Mouse (Mus musculus) c-Kit-positive CD71-negative TER-119-negative erythroid progenitor cells, embryonic 14.5 days (primary cell): ENCODE measurements around the gene Phgdh.

ENCODE experiments used
- DNase-seq: peaks from one replicate; pipeline ENCODE4 v3.0.0-alpha.2; 2013; ENCODE audit warnings: low read depth

Gene Phgdh

DNA sequence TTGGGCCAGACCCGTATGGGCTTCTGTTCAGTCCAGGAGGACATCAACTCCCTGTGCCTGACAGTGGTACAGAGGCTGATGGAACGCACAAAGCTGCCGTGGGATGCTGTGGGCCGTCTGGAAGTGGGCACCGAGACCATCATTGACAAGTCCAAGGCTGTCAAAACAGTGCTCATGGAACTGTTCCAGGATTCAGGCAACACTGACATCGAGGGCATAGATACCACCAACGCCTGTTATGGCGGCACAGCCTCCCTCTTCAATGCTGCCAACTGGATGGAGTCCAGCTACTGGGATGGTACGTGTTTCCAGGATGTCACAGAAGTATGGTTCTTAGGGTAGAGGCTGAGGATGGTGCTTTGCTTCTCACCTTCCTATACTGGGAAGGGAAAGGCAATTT is 48.7 kb downstream of the Phgdh start:
- no peak for DNase-seq

DNA sequence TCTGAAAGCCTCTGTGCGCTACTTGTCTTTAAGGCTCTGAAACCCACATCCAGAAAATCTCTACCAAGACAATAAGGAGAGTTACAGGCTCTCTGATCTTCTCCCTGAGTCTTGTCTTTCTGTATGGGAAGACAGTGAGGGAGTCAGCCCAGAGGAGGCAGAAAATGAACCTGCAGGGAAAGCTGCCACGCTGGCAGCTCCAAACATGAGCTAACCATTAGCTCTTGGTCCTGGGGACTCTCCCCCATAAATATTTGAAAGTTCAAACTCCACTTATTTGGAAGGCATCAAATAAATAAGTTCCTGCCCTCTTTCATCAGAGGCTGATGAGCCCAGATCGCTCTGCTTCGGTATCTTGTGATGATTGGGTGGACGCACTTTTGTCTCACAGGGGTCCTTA is 56.6 kb downstream of the Phgdh start:
- DNase-seq, result no peak

DNA sequence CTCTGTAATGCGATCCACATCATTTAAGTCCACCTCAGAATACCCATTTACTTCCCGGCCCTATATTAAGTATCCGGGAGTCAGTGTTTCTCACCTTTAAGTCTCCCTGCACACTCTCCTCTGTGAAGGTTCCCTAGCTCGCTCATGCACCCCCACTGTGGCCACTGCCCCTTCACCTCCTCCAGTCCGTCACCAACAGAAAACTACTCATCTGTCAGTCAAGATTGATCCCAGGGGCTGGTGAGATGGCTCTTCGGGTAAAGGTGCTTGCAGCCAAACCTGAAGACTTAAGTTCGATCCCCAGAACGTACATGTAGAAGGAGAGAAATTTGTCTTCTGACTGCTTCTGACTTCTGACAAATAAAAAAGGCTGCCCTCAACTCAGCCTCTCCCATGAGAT is 57.4 kb downstream of the Phgdh start:
- no peak for DNase-seq

DNA sequence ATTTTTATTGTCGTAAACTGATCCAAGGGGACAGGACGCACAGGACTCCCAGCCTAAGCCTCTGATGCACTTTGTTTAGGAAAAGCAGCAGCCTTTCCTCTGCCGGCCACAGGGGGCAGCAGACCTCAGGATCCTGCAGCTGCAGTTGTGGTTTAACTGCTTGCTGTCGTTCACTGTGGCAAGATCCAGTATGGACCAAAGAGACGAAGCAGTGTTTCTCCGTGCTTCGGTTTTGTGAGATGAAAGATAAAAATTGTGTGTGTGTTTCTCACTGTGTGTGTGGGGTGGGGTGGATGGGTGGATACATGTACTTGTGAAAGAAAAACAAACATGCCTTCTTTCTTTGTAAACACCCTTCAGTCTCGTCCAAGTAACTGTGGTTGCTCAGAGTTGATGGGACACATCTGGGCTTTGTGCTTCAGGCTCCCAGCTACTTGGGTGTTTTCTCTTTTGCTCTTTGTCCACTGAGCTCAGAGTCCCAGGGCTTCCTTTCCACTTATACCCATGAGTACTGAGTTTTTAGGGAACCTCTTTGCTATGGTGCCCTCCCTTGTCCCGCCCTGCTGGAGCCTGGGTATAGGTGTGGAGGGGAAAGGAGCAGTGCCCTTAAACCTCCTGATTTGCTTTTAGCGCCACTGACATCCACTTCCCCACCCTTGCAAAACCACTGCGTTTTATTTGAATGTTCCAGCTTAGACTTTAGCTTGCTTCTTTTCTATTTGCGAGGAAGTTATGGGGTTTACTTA is 58.7 kb downstream of the Phgdh start:
- DNase-seq, result peak; percentile 31

DNA sequence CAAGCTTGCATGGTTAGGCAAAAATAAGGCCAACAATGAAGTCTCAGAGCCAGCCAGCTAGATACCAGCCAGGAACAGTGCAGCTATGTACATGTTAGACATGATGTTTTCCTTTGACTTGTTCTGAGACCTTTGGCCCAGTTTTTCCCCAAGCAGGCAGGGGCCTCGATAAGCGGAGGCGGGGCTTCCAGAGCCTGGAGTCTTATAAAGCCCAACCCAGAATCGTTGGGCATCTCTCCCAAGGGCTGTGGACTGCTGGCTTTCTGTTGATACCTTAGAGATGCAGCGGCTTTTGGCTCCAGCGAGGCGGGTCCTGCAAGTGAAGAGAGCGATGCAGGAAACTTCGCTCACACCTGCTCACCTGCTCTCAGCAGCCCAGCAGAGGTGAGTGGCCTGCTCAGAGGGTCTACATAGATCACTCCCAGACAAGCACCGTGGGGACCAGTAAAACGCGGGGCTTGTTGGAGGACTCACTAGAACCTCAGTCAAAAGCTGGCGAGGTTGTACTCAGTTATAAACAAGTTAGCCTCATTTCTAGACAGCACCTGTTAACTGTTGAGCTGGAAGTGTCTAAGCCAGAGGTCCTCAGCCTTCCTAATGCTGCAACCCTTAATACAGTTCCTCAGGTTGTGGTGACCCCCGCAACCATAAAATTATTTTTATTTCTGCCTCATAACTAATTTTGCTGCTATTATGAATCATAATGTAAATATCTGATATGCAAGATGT is 59.4 kb downstream of the Phgdh start, which contains the start of gene Hmgcs2:
Gene Hmgcs2, plus strand, starts transcription at position 232 of the 729 bp plus-strand sequence.
- no peak for DNase-seq

DNA sequence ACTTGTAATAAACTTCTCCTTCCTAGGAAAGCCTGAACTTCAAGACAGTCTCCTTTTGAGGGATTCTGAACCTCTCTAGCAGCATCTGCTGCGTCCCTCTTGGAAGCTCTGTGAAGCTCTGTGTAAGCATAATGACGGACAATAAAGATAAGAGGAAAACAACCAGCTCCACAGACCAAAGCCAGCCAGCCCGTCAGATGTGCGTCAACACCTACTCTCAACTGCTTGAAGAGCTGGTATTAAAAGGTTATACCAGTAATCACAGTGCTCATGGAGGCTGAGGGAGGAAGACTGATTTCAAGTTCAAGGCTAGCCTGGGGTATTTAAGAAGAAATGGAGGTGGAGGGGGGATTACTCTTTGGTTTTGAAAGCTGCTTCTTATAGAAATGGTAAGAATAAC is 60.1 kb downstream of the Phgdh start:
- no peak for DNase-seq

DNA sequence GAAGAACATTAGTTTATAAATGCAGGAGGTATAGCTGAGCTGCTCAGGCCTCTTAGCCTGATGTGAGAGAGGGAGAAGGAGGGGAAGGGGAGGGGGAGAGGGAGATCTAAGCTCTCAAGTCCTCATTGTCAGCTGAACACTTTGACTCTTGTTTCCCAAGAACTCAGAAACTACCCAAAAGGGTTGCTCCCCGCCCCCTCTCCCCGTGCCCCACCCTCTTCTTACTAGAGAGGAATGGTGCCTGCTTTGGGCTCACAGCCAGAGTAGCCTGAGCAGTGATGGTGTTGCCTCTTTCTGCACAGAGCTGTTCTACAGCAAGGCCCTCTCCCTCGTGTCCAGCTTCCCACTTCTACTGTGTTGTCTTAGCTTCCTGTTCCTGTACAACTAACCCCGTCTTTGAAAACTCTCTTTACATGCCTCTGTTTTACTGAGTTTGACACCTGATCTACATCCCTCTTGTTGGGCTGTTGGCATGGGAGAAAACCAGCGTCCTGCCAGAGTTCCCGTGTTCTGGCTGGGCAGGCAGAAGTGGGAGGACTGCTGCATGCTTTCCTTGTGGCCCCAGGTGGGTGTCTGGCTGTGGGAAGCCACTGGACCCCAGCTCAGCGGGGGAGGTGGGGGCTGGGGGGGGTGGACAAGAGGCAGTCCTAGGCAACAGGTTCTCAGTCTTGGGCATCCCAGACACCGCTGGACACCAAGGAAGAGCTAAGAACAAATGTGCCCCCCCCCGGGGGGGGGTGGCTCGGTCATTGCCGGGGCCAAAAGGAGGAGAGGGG is 66.0 kb downstream of the Phgdh start:
- no peak for DNase-seq

DNA sequence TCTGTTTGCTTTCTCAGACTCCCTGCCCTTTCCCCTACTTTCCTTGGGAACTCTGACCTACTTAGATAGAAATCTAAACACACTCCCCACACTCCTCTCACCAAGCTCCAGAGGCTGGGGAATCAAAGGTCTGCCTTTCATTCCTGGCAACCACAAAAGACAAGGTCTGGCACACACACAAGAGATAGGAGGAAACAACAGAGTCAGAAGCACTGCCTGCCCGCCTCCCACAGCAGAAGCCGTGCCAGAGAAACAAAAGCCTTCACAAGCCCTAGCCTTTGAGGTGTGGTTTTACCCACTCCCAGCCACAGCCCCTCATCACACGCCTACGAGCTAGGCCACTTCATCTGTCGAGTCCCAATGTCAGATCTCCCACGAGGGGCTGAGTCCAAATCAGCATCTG is 72.5 kb downstream of the Phgdh start:
- DNase-seq, result no peak
